Mouse (Mus musculus) MEL (cell line): ENCODE results near the gene Kcnip1. TPM values are rescaled to one million over a fixed set of nuclear protein-coding genes. Genes with fewer than 3 reads are reported as not detected.

Experiments used
- DNase-seq: peaks from one replicate; pipeline ENCODE4 v3.0.0; 2011; ENCODE audit warnings: low read depth, low spot score
- H3K27ac ChIP-seq: 2 replicates; pipeline ENCODE4 v1.5.1; 2012; ENCODE audit warnings: low read depth, mild to moderate bottlenecking, control low read depth, low read length, moderate library complexity; ENCODE audit not compliant: control insufficient read depth
- H3K27me3 ChIP-seq, 2 experiments: fragments of 150-350 bp in 1 of 2; sonication (generic) in 1 of 2; 2 replicates each; pipeline ENCODE4 v1.6.1; 2012; ENCODE audit warnings: low read length in 2 of 2, mild to moderate bottlenecking in 2 of 2, improper control_type of control experiment in 1 of 2, moderate library complexity in 1 of 2; ENCODE audit not compliant: insufficient read depth in 2 of 2, control insufficient read depth in 1 of 2
- H3K36me3 ChIP-seq, 2 experiments: 2 replicates each; pipeline ENCODE4 v1.6.1; 2012 to 2014; ENCODE audit warnings: low read length in 2 of 2, improper control_type of control experiment in 1 of 2, inconsistent platforms in 1 of 2, mild to moderate bottlenecking in 1 of 2; ENCODE audit not compliant: insufficient read depth in 2 of 2, control insufficient read depth in 1 of 2
- H3K4me1 ChIP-seq, 2 experiments: fragments of 150-350 bp in 1 of 2; sonication (generic) in 1 of 2; 2 replicates each; pipeline ENCODE4 v1.6.1; 2012; ENCODE audit warnings: low read length in 2 of 2, improper control_type of control experiment in 1 of 2, mild to moderate bottlenecking in 1 of 2; ENCODE audit not compliant: insufficient read depth in 2 of 2, control insufficient read depth in 1 of 2
- H3K4me3 ChIP-seq, 2 experiments: fragments of 150-350 bp in 1 of 2; sonication (generic) in 1 of 2; 2 replicates each; pipeline ENCODE4 v1.5.1; 2012; ENCODE audit warnings: low read depth in 2 of 2, low read length in 2 of 2, mild to moderate bottlenecking in 2 of 2, moderate library complexity in 2 of 2, control low read depth in 1 of 2, improper control_type of control experiment in 1 of 2; ENCODE audit not compliant: control insufficient read depth in 1 of 2, insufficient read depth in 1 of 2
- H3K79me2 ChIP-seq: 2 replicates; pipeline ENCODE4 v1.6.1; 2012; ENCODE audit warnings: mild to moderate bottlenecking, low read length, moderate library complexity; ENCODE audit not compliant: control insufficient read depth, poor library complexity, insufficient read depth
- H3K9ac ChIP-seq: 2 replicates; pipeline ENCODE4 v1.6.1; 2012; ENCODE audit warnings: low read depth, mild to moderate bottlenecking, control low read depth, low read length, moderate library complexity; ENCODE audit not compliant: control insufficient read depth, poor library complexity, severe bottlenecking
- H3K9me3 ChIP-seq: fragments of 150-350 bp; sonication (generic); replicated peaks from 2 replicates; pipeline ENCODE4 v1.6.1; 2012; ENCODE audit warnings: mild to moderate bottlenecking, low read length, improper control_type of control experiment, moderate library complexity; ENCODE audit not compliant: insufficient read depth
- BHLHE40 ChIP-seq: IDR thresholded peaks from 2 replicates; pipeline ENCODE4 v1.6.1; 2012; ENCODE audit warnings: low read depth, mild to moderate bottlenecking, inconsistent platforms, low read length, improper control_type of control experiment, borderline replicate concordance
- CHD1 ChIP-seq: IDR thresholded peaks from 2 replicates; pipeline ENCODE4 v1.6.1; 2012; ENCODE audit warnings: low read depth, mild to moderate bottlenecking, inconsistent platforms, low read length, improper control_type of control experiment
- E2F4 ChIP-seq: IDR thresholded peaks from 2 replicates; pipeline ENCODE4 v1.6.1; 2011; ENCODE audit warnings: low read depth, low read length, improper control_type of control experiment, borderline replicate concordance
- ELF1 ChIP-seq: IDR thresholded peaks from 2 replicates; pipeline ENCODE4 v1.6.1; 2014; ENCODE audit warnings: low read depth, mild to moderate bottlenecking, inconsistent platforms, low read length, improper control_type of control experiment, moderate library complexity
- EP300 ChIP-seq, 2 experiments: IDR thresholded peaks; 2 replicates each; pipeline ENCODE4 v1.6.1; 2011; ENCODE audit warnings: improper control_type of control experiment in 2 of 2, low read length in 2 of 2, low read depth in 1 of 2, mild to moderate bottlenecking in 1 of 2
- ETS1 ChIP-seq: IDR thresholded peaks from 2 replicates; pipeline ENCODE4 v1.6.1; 2012; ENCODE audit warnings: low read depth, mild to moderate bottlenecking, inconsistent platforms, low read length, improper control_type of control experiment, moderate library complexity
- GATA1 ChIP-seq: IDR thresholded peaks from 2 replicates; pipeline ENCODE4 v1.6.1; 2011; ENCODE audit warnings: low read depth, low read length, improper control_type of control experiment
- JUND ChIP-seq: IDR thresholded peaks from 2 replicates; pipeline ENCODE4 v1.6.1; 2011; ENCODE audit warnings: low read depth, mild to moderate bottlenecking, improper control_type of control experiment, low read length
- KAT2A ChIP-seq: conservative IDR thresholded peaks from 2 replicates; pipeline ENCODE4 v1.6.1; 2012; ENCODE audit warnings: low read depth, low read length, improper control_type of control experiment, inconsistent platforms
- MAFK ChIP-seq: IDR thresholded peaks from 2 replicates; pipeline ENCODE4 v1.6.1; 2011; ENCODE audit warnings: low read depth, mild to moderate bottlenecking, low read length, improper control_type of control experiment, borderline replicate concordance
- MAX ChIP-seq: IDR thresholded peaks from 2 replicates; pipeline ENCODE4 v1.6.1; 2011; ENCODE audit warnings: low read length, improper control_type of control experiment
- MYB ChIP-seq: IDR thresholded peaks from 2 replicates; pipeline ENCODE4 v1.6.1; 2011; ENCODE audit warnings: mild to moderate bottlenecking, low read depth, low read length, improper control_type of control experiment
- MYC ChIP-seq: IDR thresholded peaks from 2 replicates; pipeline ENCODE4 v1.6.1; 2011; ENCODE audit warnings: low read depth, mild to moderate bottlenecking, low read length, improper control_type of control experiment, moderate library complexity
- NRF1 ChIP-seq: IDR thresholded peaks from 2 replicates; pipeline ENCODE4 v1.6.1; 2014; ENCODE audit warnings: low read depth, mild to moderate bottlenecking, inconsistent platforms, low read length, improper control_type of control experiment, moderate library complexity; ENCODE audit not compliant: poor library complexity, insufficient read depth, severe bottlenecking
- POLR2AphosphoS2 ChIP-seq: IDR thresholded peaks from 2 replicates; pipeline ENCODE4 v1.6.1; 2011; ENCODE audit warnings: low read length, improper control_type of control experiment
- POLR2AphosphoS5 ChIP-seq: IDR thresholded peaks from 2 replicates; pipeline ENCODE4 v1.6.1; 2012; ENCODE audit warnings: low read depth, borderline replicate concordance, mild to moderate bottlenecking, inconsistent platforms, low read length, moderate library complexity, mixed read lengths
- RAD21 ChIP-seq: IDR thresholded peaks from 2 replicates; pipeline ENCODE4 v1.6.1; 2011; ENCODE audit warnings: mild to moderate bottlenecking, low read depth, low read length, improper control_type of control experiment
- RCOR1 ChIP-seq: IDR thresholded peaks from 2 replicates; pipeline ENCODE4 v1.6.1; 2012; ENCODE audit warnings: low read depth, mild to moderate bottlenecking, inconsistent platforms, low read length, improper control_type of control experiment
- SIN3A ChIP-seq: IDR thresholded peaks from 2 replicates; pipeline ENCODE4 v1.6.1; 2012; ENCODE audit warnings: low read length, improper control_type of control experiment, inconsistent platforms
- SMC3 ChIP-seq: IDR thresholded peaks from 2 replicates; pipeline ENCODE4 v1.6.1; 2011; ENCODE audit warnings: low read depth, low read length, improper control_type of control experiment
- TAL1 ChIP-seq: IDR thresholded peaks from 2 replicates; pipeline ENCODE4 v1.6.1; 2012; ENCODE audit warnings: mild to moderate bottlenecking, inconsistent platforms, low read length, moderate library complexity, mixed read lengths
- TBP ChIP-seq: IDR thresholded peaks from 2 replicates; pipeline ENCODE4 v1.8.0; 2011; ENCODE audit warnings: low read depth, low read length, improper control_type of control experiment
- TCF12 ChIP-seq: IDR thresholded peaks from 2 replicates; pipeline ENCODE4 v1.6.1; 2014; ENCODE audit warnings: low read depth, mild to moderate bottlenecking, inconsistent platforms, low read length, improper control_type of control experiment, moderate library complexity
- UBTF ChIP-seq: IDR thresholded peaks from 2 replicates; pipeline ENCODE4 v1.6.1; 2012; ENCODE audit warnings: low read depth, mild to moderate bottlenecking, inconsistent platforms, low read length, improper control_type of control experiment, moderate library complexity, borderline replicate concordance; ENCODE audit not compliant: insufficient read depth
- USF1 ChIP-seq: IDR thresholded peaks from 2 replicates; pipeline ENCODE4 v1.6.1; 2014; ENCODE audit warnings: low read depth, mild to moderate bottlenecking, inconsistent platforms, low read length, improper control_type of control experiment, moderate library complexity
- ZC3H11A ChIP-seq: IDR thresholded peaks from 2 replicates; pipeline ENCODE4 v1.6.1; 2012; ENCODE audit warnings: low read depth, mild to moderate bottlenecking, inconsistent platforms, low read length, improper control_type of control experiment
- polyA plus RNA-seq, 2 experiments: library from polyadenylated mRNA; stranded (reverse) in 1 of 2; unstranded in 1 of 2; fragments of >175 nt in 1 of 2; fragments of >200 nt in 1 of 2; gene quantifications; 2 replicates each; pipeline versions ENCODE4 v1.2.1 to v1.2.4; 2012; ENCODE audit warnings: low replicate concordance in 2 of 2, low read depth in 1 of 2; ENCODE audit not compliant: insufficient read length in 2 of 2, insufficient read depth in 1 of 2, missing spikeins in 1 of 2
- total RNA-seq: library from RNA; depleted of rRNA; stranded (reverse); fragments of 300-350 nt; gene quantifications from 2 replicates; pipeline ENCODE4 v1.2.3, GENCODE M21; 2012

The Kcnip1 gene
- total and polyA plus RNA-seq, 3 experiments, result 0.04 to 0.06 TPM; not detected in 1

DNA sequence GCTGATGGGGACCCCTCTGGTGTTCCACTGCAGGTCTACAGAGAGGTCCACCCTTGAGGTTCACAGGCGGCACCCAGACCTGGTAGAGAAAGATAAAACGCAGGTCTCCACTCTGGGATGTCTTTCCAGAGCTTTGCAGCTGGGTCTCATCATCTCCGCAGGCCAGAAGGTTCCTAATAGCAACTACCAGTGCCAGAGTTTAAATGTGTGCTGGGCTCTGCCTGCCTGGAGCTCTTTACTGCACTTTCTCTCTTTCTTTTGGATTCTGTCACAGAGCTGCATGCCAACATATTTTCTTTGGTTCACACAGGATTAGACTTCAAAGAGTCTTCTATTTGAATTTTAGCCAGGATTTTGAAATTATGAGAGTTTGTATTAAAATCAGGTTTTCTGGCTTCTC lies 23.8 kb downstream of the Kcnip1 start:
- TF ChIP-seq NRF1 (no peak), RAD21 (no peak), TCF12 (no peak), UBTF (no peak), ELF1 (no peak), MYC (no peak), MAFK (no peak), POLR2AphosphoS2 (no peak), KAT2A (no peak), E2F4 (no peak)
- DNase-seq, result no peak
- H3K4me1 ChIP-seq, result peaks cover 21 to 37% of the 10 kb centered on the region in 2 experiments
- no peak overlapping the region for H3K4me3 ChIP-seq
- H3K27ac ChIP-seq, result no peak overlapping the region
- no peaks in the 10 kb centered on the region for H3K9me3 ChIP-seq
- H3K79me2 ChIP-seq, result no peaks in the 10 kb centered on the region
- H3K36me3 ChIP-seq, result peaks cover 0 to 32% of the 10 kb centered on the region in 2 experiments; a peak in 2 of 4 replicates
- H3K27me3 ChIP-seq, result no peaks in the 10 kb centered on the region
- no peak overlapping the region for H3K9ac ChIP-seq

DNA sequence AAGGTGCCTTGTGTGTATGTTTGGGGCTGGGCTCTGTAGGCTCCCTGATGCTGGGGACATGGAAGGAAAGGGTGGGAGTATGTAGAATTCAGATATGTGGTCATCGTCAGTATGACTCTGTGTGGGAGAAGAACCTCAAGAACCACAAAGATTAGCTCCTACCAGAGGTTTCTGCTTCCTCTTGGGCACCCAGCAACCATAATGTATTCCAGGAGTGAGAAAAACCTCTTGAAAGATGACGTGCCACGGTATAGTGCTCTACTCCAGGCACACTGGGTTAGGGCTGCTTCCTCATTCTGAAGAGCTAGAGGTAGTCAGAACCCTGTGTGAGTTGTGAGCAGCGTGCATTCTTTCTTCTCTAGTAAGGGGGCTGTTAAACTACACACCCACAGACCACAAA lies 25.2 kb downstream of the Kcnip1 start:
- no peak overlapping the region for H3K4me3 ChIP-seq
- peak overlapping the region; percentile 18; the same call in 1 of the 2 replicates for H3K9ac ChIP-seq
- peak overlapping the region; percentile 63 for H3K27ac ChIP-seq
- peak; percentile 95 for DNase-seq
- H3K9me3 ChIP-seq, result no peaks in the 10 kb centered on the region
- H3K27me3 ChIP-seq, result no peaks in the 10 kb centered on the region
- no peaks in the 10 kb centered on the region for H3K79me2 ChIP-seq
- peak; percentile 86 for TF ChIP-seq ETS1
- peak; percentile 90 for TF ChIP-seq RCOR1
- TF ChIP-seq MYB, result no peak
- 0 out of 2 replicates have a peak, but pooled peaks have one; percentile 32 for TF ChIP-seq TBP
- TF ChIP-seq JUND, result 0 out of 2 replicates have a peak, but pooled peaks have one; percentile 33
- no peak for TF ChIP-seq CHD1
- TF ChIP-seq EP300 (IDR thresholded peaks at IDR 0.05; ENCODE audit: low read depth in 1 of 2, low read length in 2 of 2), result peak; percentile 85 to 91
- TF ChIP-seq ELF1, result peak; percentile 62
- TF ChIP-seq E2F4, result no peak
- peak; percentile 74 for TF ChIP-seq MYC
- peak; percentile 56; the same call in 1 of the 2 replicates for TF ChIP-seq MAX
- TF ChIP-seq POLR2AphosphoS5, result no peak
- no peak for TF ChIP-seq ZC3H11A
- peak; percentile 76 for TF ChIP-seq SIN3A
- TF ChIP-seq TAL1, result peak; percentile 37; the same call in 1 of the 2 replicates
- peak; percentile 72; the same call in 1 of the 2 replicates for TF ChIP-seq MAFK
- TF ChIP-seq BHLHE40, result no peak
- peak; percentile 11; the same call in 1 of the 2 replicates for TF ChIP-seq SMC3
- TF ChIP-seq TCF12, result peak; percentile 73
- peak; percentile 66 for TF ChIP-seq GATA1
- no peak for TF ChIP-seq USF1
- H3K36me3 ChIP-seq, result peaks cover 0 to 37% of the 10 kb centered on the region in 2 experiments; a peak in 2 of 4 replicates
- peaks cover 21 to 41% of the 10 kb centered on the region in 2 experiments for H3K4me1 ChIP-seq
